Mouse (Mus musculus) gastrocnemius, postnatal 36 days (tissue): ENCODE results near the gene Slc46a2. TPM values are rescaled to one million over a fixed set of nuclear protein-coding genes. Genes with fewer than 3 reads are reported as not detected.
A peak's percentile ranks its signal among the peaks of the same experiment; 100 is the strongest.

Experiments
- DNase-seq, 2 experiments: peaks; one replicate each; pipeline ENCODE4 v3.0.0; 2022
- intact Hi-C: fragments of 180-260 bp; cut with DNase I; formaldehyde crosslinking; loops from one replicate; pipeline ENCODE4 v1.15.1; 2025
- long read RNA-seq, 2 experiments: library from polyadenylated mRNA; stranded (forward); transcript quantifications; one replicate each; pipeline ENCODE4 v2.0.0; 2021
- total RNA-seq, 2 experiments: library from RNA; stranded (reverse); gene quantifications; 2 replicates each; pipeline ENCODE4 v1.2.3; 2021

Slc46a2 gene
- total RNA-seq = under 1 TPM in 1 of 2 experiments, not detected in 1; 0.15 TPM
- long read RNA-seq, experiment 1 = 0 reads
- long read RNA-seq, experiment 2, partial matches to known transcripts = 0 of 1 reads
- long read RNA-seq, experiment 2, other reads (novel, unspliced or antisense) = 1 of 1 reads

DNA sequence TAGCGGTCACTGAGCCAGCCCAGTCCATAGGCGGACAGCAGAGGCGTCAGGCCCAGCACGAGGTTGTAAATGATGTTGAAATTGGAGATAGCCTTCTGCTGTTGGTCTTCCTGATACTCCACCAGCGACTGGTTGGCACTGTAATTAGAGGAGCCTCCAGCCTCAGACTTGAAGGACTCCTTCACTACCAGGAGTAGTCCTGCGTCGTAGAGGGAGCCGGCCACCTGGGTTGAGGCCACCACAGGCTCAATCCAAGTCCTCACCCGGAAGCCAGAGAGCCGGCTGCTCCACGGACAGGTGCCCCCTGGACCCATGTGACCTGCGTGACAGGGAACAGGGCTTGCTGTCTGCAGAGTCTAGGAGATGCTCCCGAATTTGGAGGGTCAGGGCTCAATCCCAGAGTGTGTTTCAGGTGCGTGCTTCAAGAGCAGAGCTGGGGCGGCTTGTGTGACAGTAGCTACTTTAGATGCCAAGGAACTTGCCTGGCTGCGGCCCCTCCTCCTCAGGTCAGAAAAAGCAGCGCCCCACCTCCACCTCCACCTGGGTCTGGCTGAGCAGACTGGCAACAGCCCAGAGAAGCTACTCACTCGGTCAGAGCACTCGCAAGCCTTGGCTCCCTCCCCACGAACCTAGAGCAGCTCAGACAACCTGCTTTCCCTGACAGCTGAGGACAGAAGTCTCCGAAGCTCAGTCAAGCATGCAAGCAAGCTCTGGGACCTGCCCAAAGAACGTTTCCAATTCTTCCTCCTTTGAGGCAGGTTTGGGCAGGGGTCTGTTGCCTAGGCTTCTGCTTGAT is at the start of gene Slc46a2:
TSS of gene Slc46a2 (minus strand) at position 449 of the 796 bp plus-strand sequence.
- DNase-seq = no peak
- intact Hi-C loops = no loop called here

DNA sequence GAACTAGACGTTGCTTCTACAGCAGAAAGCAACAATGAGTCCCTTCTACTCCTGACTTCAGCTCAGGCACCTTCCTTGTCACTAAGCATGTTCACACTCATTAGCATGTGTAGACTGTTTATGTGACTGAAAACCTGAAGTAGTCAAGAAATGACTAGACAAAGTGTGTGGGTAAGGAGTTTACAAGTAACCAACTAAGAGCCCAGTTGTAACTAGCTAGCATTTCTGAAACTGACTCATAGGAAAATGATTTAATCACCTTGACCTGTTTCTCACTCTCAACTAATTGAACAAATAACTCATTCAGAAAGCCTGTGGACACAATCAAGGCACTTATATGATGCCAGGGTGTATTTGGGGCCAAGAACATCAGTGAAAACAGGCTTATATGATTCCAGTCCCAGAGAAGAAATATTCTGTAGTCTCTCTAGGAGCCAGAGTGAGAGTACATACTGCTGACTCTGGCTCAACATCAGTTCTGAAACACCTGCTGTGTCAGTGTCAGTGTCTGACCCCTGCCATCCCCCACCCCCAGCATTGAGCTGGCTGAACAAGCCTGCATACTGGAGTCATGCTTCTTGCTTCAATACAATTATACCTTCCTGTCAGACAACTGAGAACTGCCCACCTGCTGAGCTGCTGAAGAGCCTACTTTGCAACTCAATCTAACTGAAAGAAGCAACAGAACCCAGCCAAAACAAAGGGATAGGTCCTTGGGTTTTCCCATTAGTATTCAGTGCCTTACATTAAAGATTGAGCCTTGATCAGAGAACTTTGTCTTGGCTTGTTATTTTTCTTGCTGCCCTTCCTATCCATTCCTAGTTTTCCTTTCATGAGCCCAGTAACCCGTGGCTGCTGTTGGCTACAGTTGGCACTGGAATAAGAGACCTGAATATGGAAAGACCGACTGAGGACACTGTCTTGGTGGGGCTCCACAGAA is 48.8 kb upstream of the Slc46a2 start, which contains the start of gene Mup6:
TSS of gene Mup6 (plus strand) at position 890 of the 940 bp plus-strand sequence.
- DNase-seq = no peak
- intact Hi-C loops = no loop called here

DNA sequence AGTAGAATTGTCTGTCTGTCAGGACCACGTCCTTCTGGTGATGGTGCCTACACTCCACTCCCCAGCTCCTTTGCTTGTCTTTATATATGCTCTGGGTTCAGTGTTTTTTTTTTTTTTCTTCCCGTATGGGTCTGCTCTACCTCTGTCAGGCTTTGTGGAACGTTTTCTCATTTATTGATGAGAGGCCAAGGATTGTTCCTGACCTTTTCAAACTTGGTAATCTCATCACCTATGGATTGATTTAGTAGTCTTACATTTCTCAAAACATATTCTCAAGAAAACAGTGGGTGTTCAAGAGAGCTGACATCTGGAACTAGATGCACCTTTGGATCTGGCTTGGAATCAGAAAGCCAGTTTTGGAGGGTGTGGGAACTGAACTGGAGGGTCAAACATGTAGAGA is 45.8 kb upstream of the Slc46a2 start, which contains the start of gene Mup4:
TSS of gene Mup4 (minus strand) at position 101 of the 400 bp plus-strand sequence.
- intact Hi-C loops = no loop called here
- DNase-seq = no peak

DNA sequence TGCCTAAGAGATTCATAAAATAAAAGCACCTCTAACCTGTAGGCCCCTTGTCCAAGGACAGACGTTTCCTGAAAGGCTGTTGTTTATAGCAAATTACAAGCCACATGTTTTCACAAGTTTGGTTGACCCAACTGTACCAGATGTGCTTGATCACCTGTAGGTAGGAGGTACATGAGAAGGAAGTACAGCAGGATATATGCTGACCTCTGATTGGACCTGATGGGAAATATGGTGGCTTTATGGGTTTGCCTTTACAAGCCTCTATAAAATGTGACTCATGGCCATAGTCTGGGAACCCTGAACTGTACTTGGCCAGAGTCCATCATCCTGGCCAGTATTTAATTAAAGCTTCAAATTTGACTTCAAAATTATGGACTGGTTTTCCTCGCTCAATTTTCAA is 22.7 kb upstream of the Slc46a2 start:
- intact Hi-C loops = no loop called here
- no peak for DNase-seq

DNA sequence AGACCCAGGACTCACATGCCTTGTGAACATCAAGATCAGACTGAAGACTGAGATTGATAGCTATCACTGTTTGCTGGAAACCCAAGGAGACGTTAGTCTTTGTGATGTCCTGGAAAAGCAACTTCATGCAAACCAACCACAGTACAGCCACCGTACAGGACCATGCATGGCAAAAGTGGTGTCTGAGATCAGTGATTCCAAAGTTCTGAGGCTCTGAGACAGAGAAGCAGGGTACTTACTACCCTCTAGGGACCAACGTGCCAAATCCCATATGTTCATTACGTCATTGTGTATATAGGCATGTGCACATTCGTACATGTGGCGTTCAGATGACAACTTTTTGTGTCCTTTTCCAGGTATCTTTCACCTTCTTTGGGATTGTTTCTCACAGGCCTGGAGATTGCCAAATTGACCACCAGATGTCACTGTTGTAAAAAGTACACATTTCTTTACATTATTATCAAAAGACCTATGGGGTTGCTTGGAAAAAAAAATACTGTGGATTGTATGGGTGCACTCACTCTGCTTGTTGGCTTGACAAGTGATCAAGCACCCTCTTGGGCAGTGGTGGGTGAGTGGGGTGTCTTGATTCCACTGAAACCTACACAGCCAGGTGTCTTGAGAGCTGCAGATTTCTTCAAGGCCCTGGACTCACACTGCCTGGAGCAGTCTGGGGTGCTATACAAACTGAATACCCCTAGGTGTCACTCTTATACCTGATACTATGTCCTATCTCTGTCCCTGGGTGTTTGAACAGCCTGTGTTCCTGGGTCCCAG is 17.8 kb upstream of the Slc46a2 start:
- intact Hi-C loops = no loop called here
- no peak for DNase-seq

DNA sequence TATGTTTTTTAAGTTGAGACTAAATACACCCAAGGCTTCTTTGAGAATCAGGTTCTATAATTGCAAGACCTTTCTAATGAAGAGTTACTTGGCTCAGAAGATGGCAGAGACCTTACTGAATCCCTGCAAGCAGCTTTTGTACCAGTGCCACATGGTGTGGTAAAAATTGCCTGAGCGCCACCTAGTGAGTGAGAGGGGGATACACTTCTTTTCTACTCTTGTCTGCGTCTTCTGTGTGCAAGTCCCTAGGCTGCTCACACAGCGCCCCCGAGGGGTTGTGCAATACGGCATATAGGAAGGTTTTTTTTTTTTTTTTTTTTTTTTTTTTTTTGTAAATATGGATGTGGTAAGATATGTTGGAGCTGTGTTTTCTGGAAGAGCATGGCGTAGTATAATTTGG is 13.5 kb upstream of the Slc46a2 start:
- intact Hi-C loops = no loop called here

DNA sequence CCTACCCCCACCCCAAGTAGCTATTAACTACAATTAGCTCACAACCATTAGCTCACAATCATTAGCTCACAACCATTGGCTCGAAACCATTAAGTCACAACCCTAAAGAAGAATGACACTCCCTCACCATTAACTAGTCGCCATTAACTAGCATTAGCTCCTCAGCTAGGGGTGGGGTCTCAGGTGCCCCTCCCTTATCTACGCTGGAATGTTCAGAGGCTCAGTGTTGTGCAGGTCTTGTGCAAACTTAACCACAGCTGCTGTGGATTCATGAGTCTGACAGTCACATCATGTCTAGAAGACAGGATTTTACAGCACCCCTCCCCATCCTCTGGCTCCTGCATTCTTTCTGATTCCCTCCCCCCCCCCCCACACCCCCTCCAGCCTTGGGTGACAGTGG is 12.8 kb upstream of the Slc46a2 start:
- intact Hi-C loops = no loop called here
- no peak for DNase-seq

More for the DNA sequence above, 13.5 kb upstream of the Slc46a2 start:
- peak in 1 of 2 experiments; percentile 14 for DNase-seq

DNA sequence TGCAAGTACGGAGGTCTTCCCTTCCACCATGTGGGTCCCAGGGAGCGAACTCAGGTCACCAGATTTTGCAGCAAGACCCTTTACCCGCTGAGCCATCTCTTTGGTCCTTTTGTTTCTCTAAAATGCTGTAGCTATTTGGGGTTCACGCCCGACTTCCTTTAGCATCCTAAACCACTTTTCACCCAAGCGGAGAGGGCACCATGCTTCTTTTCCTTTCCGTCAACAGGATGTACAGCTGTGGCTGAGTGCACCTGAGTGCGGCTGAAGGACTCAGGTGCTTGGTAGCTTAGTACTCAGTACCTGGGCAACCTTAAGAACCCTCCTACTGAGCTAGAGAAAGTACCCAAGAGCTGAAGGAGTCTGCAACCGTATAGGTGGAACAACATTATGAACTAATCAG is 10.2 kb upstream of the Slc46a2 start:
- intact Hi-C loops = no loop called here
- DNase-seq = no peak

DNA sequence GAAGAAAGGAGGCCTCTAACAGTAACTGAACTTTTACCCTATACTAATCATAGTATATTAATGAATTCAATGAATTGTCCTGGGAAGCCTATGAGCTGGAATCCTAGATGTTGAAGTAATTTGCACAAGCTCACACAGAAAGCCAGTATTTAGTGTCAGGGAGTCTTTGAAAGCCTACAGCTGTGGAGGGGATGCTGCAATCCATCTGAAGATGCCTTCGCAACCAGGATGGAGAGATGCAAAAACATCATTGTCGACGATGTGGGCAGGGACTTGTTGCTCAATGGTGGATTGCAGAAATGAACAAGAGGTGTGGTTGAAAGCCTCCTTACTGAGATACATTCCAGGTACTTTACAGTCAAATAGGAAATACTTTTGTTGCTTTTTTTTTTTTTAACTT is 3.1 kb upstream of the Slc46a2 start:
- DNase-seq = no peak
- intact Hi-C loops = no loop called here

DNA sequence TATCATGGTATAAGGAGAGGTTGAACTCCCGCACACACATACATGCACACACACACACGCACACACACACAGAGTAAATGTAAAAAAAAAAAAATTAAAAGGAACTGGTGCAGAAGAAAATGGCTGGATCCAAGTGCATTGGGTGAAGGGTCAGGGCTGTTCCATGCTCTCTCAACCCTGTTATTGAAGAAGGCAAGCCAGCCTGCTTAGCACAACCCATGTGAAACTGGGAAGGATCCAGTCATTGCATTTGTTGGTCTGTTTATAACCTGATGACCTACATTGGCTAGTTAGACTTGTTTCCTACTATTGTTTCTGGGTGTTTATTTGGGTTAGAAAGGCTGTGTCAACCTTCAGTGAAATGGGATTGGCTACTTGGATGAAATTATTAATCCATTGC is 6.1 kb downstream of the Slc46a2 start:
- intact Hi-C loops = no loop called here
- no peak for DNase-seq

DNA sequence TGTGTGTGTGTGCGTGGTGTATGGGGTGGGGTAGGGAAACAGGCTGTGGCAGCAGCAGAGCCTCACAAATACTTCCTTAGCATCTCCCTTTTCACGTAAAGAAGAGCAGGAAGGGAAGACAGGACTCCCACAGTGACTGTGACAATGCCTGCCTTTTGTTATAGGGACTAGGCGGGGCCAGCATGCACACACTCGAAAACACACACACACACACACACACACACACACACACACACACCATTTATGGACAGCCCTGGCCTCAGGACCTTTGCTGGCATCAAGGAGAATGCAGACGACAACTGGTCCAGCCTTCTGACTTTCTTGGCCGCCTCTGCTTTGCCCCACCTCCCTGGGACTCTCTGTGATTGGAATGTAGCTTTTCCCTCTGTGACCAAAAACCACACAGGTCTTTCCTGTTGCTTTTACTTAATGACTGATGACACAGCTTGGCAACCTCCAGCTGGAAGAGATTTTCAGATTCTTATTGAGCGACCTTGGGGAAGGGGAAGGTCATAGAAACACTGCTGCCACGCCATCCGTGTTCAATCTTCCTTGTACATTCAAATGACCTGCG is 7.1 kb downstream of the Slc46a2 start:
- intact Hi-C loops = no loop called here
- DNase-seq = no peak

DNA sequence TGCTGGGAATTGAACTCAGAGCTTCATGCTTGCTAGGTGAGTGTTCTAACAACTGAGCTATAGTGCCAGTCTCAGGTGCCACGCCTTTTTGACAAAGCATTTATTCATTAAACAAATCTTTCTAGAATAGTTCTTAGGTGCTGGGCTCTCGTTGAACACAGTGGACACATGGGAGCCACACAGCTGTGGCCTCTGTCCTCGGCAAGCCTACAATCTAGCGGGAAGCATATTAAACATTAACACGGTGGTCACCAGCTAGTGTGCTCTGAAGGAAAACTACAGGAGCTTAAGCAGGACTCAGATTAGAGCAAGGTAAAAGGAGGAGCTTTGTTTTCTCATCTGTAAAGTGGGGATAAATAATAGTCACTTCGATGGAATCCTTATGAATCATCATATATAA is 7.8 kb downstream of the Slc46a2 start:
- intact Hi-C loops = no loop called here
- DNase-seq = no peak

DNA sequence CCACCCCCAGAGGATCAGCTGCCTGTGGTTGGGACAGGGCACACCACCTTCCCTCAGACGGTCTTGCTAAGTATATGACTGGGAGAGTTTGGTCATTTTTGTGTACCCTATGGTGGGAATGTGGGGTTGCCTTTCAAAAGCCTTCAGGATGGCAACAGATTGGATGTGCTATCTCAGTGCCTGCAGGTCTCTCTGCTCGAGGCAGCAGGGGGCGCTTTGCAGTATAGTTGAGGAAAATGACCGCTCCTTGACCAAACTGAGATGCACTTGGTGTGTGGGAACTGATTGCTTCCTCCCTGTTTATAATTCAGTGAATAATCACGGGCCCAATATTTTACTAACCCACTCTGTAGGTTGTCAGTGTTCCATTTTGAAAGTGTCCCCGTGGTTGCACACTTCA is 12.3 kb downstream of the Slc46a2 start:
- no peak for DNase-seq

DNA sequence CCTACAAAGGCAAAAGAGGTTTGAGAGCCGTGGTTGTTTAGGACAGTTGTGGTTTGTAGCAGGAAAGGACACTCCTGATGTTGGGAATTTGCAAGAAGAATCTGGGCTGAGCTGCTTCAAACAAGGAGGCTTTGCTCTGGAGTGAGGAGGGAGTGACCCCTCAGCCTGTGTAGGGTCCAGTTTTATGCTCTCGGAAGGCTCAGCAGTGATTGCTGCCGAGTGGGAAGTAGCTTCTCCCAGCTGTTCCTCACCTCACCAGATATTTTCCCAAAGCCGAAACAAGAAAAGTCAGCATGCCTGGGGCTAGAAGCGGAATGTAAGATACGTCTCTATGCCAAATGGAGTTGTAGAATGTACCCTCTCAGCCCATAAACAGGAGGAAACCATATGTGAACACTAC is 13.0 kb downstream of the Slc46a2 start:
- intact Hi-C loops = no loop called here
- DNase-seq = no peak

More for the DNA sequence above, 12.3 kb downstream of the Slc46a2 start:
- intact Hi-C loops = no loop called here

DNA sequence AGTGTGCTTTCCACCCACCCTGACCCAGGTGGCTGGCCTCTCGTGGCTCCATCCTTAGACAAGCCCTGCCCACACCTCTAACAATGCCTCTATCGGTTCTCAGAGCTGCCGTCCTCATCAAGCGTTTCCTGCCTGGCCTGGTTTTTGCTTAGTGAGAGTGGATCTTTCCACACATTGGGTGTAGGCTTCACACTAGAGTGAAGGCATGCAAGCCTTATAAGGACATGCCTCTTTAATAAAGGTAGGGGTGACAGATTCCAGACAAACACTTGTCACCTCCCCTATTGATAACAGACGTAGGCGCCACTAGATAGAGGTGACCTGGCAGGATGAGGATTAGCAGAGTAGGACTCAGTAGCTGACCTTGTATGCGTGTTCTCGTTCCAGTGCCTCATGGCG is 16.3 kb downstream of the Slc46a2 start:
- no peak for DNase-seq
- intact Hi-C loops = no loop called here

DNA sequence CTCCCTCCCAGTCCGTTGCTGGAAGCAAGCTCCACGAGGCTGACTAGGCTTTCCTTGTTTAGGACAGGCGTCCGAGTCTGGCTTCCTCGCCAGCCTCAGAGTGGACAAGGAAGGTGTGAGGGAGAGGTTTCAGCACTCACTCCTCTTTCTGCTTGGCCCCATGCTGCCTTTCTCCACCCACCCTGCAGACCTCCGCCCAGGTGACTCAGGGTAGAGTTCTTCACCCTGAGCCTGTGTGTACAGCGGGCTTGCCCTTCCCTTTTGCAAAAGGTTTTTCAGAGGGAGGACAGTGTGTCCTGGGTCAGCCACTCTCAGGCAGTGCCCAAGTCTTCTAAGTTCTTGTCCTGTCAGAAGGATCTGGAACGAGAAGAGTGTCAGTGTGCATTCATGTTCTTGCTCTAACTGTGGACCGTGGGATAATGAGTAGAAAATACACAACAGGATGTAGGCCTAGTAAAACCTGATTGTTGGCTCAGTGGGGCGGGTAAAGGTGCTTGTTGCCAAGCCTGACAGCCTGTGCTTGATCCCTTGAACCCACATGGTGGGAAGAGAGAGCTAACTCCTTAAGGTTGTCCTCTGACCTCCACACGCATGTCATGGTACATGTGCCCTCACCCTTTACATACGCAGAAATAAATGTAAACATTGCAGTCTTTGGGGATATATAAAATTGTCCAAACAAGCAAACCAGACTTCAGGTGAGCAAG is 16.9 kb downstream of the Slc46a2 start:
- intact Hi-C loops = no loop called here
- DNase-seq = no peak

DNA sequence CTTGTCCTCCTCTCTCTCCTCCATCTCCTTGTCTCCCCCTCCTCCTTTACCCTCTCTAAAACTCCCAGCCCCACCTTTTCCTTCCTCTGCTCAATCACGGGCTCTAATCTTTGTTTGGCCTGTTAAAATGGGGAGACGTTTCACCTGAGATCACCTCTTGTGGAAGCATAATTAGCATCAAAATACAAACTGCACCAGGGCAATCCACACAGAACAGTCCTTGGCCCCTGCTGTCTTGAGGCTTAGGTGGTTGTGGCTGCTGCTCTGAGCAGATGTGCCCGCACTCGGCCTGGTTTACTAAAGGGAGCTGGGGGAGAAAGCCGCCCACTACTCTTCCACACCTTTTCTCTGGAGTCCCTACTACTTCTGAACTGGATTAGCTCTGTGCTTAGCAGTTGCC is 18.9 kb downstream of the Slc46a2 start:
- DNase-seq = no peak
- intact Hi-C loops = no loop called here

DNA sequence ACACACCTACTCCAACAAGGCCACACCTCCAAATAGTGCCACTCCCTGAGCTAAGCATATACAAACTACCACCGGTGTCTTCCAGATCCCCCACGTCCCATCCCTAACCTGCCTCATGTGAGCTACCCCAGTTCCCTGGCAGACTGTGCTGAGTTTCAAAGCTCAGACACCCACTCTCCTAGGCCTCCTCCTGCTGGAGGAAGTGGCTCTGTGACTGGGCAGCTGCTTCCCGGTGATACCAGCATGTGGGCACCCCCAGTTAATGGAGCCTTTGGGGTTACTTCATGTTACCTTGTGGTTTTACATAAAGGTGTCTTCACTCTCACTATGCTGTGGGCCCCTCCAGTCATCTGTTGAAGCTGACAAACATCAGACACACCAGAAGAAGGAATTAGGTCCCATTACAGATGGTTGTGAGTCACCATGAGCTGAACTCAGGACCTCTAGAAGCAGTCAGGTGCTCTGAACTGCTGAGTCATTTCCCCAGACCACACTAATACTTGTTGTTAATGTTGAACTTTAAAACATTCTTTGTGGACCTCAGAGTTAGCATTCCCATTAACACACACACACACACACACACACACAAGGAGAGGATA is 19.8 kb downstream of the Slc46a2 start:
- intact Hi-C loops = no loop called here
- DNase-seq = no peak

DNA sequence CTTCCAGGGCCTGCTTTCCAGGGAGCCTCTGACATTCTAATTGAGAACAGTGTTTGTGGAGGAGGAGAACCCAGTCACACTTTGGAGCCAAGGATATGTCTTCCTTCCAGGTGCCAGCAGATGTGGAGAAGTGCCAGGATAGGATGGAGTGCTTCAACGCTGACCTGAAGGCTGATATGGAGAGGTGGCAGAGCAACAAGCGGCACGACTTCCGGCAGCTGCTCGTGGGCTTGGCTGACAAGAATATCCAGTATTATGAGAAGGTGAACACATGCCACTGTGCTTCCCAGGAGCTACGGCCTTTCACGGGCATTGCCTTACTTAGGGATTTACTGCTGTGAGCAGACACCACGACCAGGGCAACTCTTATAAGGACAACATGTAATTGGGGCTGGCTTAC is 20.4 kb downstream of the Slc46a2 start:
- intact Hi-C loops = no loop called here
- no peak for DNase-seq
